Mouse (Mus musculus): Measurements from ENCODE around the gene Efna2. TPM values are rescaled to one million over a fixed set of nuclear protein-coding genes. Genes with fewer than 3 reads are reported as not detected.
A peak's percentile ranks its signal among the peaks of the same experiment; 100 is the strongest.

Gene Efna2
- polyA plus RNA-seq, 1 experiment, result 57.2 TPM

GRCm38 (mm10) chr10:80157141-80157929 is 21.9 kb upstream of the Efna2 start:
- no peak for DNase-seq (ENCODE audit: low read depth)
- no peak for TF ChIP-seq CTCF (IDR thresholded peaks at IDR 0.05; ENCODE audit: borderline replicate concordance, extremely low read depth, insufficient read depth, insufficient read length)
- TF ChIP-seq POLR2A (IDR thresholded peaks at IDR 0.05; ENCODE audit: borderline replicate concordance, extremely low read depth, insufficient read depth, insufficient read length, poor library complexity, severe bottlenecking), result no peak

- peak; percentile 73 for DNase-seq (ENCODE audit: low read depth)
- no peak for TF ChIP-seq CTCF (IDR thresholded peaks at IDR 0.05; ENCODE audit: borderline replicate concordance, extremely low read depth, insufficient read depth, insufficient read length)
- 0 out of 2 replicates have a peak, but pooled peaks have one; percentile 9 for TF ChIP-seq POLR2A (IDR thresholded peaks at IDR 0.05; ENCODE audit: borderline replicate concordance, extremely low read depth, insufficient read depth, insufficient read length, poor library complexity, severe bottlenecking)
Observed at GRCm38 (mm10) chr10:80158307-80158986, 20.8 kb upstream of the Efna2 start.

- peak; percentile 78 for DNase-seq (ENCODE audit: low read depth)
- TF ChIP-seq CTCF (IDR thresholded peaks at IDR 0.05; ENCODE audit: borderline replicate concordance, extremely low read depth, insufficient read depth, insufficient read length) (no peak), POLR2A (IDR thresholded peaks at IDR 0.05; ENCODE audit: borderline replicate concordance, extremely low read depth, insufficient read depth, insufficient read length, poor library complexity, severe bottlenecking) (no peak)
Observed at GRCm38 (mm10) chr10:80159021-80159560, 20.2 kb upstream of the Efna2 start.

GRCm38 (mm10) chr10:80159561-80160454 is 19.5 kb upstream of the Efna2 start:
- TF ChIP-seq POLR2A (IDR thresholded peaks at IDR 0.05; ENCODE audit: borderline replicate concordance, extremely low read depth, insufficient read depth, insufficient read length, poor library complexity, severe bottlenecking) (no peak), CTCF (IDR thresholded peaks at IDR 0.05; ENCODE audit: borderline replicate concordance, extremely low read depth, insufficient read depth, insufficient read length) (no peak)
- peak; percentile 99 for DNase-seq (ENCODE audit: low read depth)

GRCm38 (mm10) chr10:80160455-80161371 is 18.6 kb upstream of the Efna2 start:
- no peak for TF ChIP-seq CTCF (IDR thresholded peaks at IDR 0.05; ENCODE audit: borderline replicate concordance, extremely low read depth, insufficient read depth, insufficient read length)
- TF ChIP-seq POLR2A (IDR thresholded peaks at IDR 0.05; ENCODE audit: borderline replicate concordance, extremely low read depth, insufficient read depth, insufficient read length, poor library complexity, severe bottlenecking), result no peak
- no peak for DNase-seq (ENCODE audit: low read depth)

DNA sequence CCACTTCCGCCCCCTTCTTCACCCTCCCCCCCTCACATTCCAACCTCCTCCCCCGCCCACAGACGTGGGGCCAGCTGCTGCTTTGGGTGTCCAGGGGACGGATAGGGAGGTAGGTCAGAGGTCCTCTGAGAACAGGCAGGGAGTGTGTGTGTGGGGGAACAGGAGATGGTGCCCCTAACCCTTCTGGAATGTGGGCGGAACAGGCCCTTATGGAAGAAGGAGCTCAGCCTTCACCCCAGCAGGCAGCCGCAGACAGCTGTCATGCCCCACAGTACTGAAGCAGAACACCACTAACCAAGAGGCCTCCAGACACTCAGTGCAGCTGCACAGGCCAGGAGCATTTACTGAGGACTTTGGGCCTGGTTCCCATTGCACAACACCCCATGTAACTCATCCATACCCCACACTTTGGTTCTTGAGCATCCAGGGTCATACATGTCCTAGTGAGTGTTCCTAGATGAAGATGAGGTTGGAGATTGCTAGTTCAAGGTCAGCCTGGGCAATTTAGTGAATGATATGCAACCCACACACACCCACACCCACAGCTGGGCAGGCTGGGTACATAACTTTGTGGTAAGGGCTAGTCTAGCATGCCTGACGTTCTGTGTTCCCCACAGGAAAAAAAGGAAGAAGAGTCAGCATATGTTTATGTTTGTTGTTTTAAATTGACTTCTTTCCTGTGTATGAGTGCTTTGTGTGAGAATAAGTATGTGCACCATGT is 17.6 kb upstream of the Efna2 start:
- TF ChIP-seq CTCF (IDR thresholded peaks at IDR 0.05; ENCODE audit: borderline replicate concordance, extremely low read depth, insufficient read depth, insufficient read length) (no peak), POLR2A (IDR thresholded peaks at IDR 0.05; ENCODE audit: borderline replicate concordance, extremely low read depth, insufficient read depth, insufficient read length, poor library complexity, severe bottlenecking) (no peak)
- DNase-seq (ENCODE audit: low read depth), result no peak

GRCm38 (mm10) chr10:80162243-80162608 is 17.1 kb upstream of the Efna2 start:
- no peak for TF ChIP-seq CTCF (IDR thresholded peaks at IDR 0.05; ENCODE audit: borderline replicate concordance, extremely low read depth, insufficient read depth, insufficient read length)
- TF ChIP-seq POLR2A (IDR thresholded peaks at IDR 0.05; ENCODE audit: borderline replicate concordance, extremely low read depth, insufficient read depth, insufficient read length, poor library complexity, severe bottlenecking), result no peak

DNA sequence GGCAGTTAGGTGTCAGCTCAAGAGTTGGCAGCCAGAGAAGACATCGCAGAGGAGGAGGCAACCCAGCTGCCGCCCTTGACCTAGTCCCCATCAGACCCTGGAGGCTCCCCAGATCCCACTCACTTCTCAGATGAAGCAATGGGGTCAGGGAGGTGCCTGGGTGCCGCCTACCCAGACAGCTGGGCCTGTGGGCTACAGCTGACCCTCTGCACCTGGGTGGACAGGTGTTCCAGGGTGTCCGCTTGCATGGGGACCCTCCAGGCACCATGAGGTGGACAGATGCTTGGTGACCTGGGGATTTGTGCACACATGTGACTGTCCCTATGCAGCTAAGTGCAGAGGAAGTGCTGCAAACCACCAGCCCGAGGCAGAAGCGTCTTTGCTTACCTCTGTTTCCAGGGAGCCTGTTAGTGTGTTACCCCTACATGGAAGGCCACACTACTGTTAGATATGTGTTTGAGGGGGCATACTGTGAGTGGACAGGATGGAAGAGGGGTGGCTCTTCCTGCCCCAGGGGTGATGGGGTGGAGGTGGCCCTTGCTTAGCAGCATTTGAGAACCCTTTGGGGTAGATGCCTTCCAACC is 16.5 kb upstream of the Efna2 start:
- DNase-seq (ENCODE audit: low read depth), result no peak
- TF ChIP-seq CTCF (IDR thresholded peaks at IDR 0.05; ENCODE audit: borderline replicate concordance, extremely low read depth, insufficient read depth, insufficient read length) (no peak), POLR2A (IDR thresholded peaks at IDR 0.05; ENCODE audit: borderline replicate concordance, extremely low read depth, insufficient read depth, insufficient read length, poor library complexity, severe bottlenecking) (no peak)

More at GRCm38 (mm10) chr10:80162243-80162608, 17.1 kb upstream of the Efna2 start:
- no peak for DNase-seq (ENCODE audit: low read depth)

DNA sequence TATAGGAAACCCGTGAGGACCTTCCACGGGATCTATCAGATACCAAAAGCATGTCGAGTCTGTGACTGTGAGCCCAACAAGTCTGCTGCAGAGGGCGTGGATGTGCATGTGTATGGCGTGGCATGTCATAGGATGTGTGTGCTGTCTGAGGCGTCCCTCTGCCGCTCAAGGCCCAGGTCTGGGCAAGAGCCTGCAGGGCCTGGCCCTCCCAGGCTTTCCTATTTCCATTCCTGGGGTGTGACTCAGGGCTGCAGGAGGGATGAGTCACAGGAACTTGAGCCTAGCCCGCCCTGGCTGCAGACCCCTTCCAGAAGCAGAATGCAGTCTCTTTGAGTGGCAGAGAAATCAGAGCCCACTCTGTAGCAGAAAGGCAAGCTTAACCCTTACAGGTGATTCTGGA is 15.6 kb upstream of the Efna2 start:
- TF ChIP-seq CTCF (IDR thresholded peaks at IDR 0.05; ENCODE audit: borderline replicate concordance, extremely low read depth, insufficient read depth, insufficient read length) (no peak), POLR2A (IDR thresholded peaks at IDR 0.05; ENCODE audit: borderline replicate concordance, extremely low read depth, insufficient read depth, insufficient read length, poor library complexity, severe bottlenecking) (no peak)
- no peak for DNase-seq (ENCODE audit: low read depth)
